Comparison of ENCODE assay signal across 13 mouse cellular contexts in the genomic region with DNA sequence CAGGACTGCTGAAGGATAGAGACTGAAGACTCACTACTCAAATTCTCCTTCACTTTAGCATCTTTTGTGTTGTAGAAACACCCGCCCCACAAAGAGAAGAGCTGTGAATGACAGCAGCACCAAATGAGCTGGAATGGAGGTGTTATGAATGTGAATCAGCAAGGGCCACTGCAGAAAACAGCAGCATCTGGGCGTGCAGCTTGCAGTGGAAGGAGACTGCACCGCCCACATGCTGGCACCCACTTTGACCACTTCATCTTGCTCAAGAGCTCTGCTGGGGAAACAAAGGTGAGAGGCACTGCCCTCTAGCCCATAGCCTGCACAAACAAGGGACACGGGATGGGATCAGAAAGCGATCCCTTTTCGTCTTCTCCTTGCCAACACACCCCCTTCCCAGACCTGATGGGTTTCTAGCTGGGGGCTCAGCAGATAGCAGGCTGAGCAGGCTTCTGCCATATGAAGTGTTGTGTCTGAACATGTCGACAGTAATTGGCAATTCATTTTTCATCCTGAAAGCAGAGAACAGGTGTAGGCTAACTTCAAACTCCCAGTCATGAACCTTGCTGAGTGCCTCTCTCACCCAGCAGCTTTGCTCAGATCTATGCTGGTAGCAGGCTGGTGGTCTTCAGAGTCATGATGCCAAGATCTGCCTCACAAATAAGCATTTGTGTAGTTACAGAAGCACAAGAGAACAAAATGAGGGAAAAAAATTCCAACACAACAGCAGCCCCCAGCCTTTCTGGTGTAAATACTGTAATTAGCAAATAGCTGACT.
DNase-seq lines count a peak whose midpoint lies in the region; ATAC-seq lines count a peak whose summit lies in the region.
"Had no signal": no experiment of that assay in that cellular context is flagged by ENCODE, and none has a peak within 500 bp of the region (broad histone marks: within the 10 kb centered on the region; RNA-seq: fewer than 3 reads in every experiment).

No protein-coding gene starts in this region.

- peak; percentile 45 to 60 for DNase-seq in left cerebral cortex, adult 18-20 months (ENCODE audit: low spot score in 2 of 2)
- DNase-seq in left cerebral cortex, postnatal 4 days, result no peak
- DNase-seq in forelimb bud, embryonic 11.5 days (ENCODE audit: low read depth, low spot score), result peak; percentile 23
- DNase-seq in lung, postnatal 10 days, result peak; percentile 54
- peak; percentile 31 to 32 for DNase-seq in right cerebral cortex, postnatal 36 days (ENCODE audit: low spot score in 2 of 2)
- DNase-seq in liver, embryonic 11.5 days (ENCODE audit: low spot score), result no peak
- DNase-seq: heart, adult 18-20 months; kidney, adult 18-20 months had no signal

- H3K9ac ChIP-seq in intestine, embryonic 16.5 days (ENCODE audit: low read depth, low read length), result no peak overlapping the region
- H3K9ac ChIP-seq in liver, embryonic 11.5 days (ENCODE audit: low read depth, low read length), result no peak overlapping the region
- no peak overlapping the region for H3K9ac ChIP-seq in intestine, embryonic 15.5 days
- H3K9ac ChIP-seq: embryonic facial prominence, embryonic 13.5 days; limb, embryonic 15.5 days had no signal

- WGBS in intestine, embryonic 16.5 days, result 80% methylated on average over 7 of the region's 7 CpGs
- 85% methylated on average over 7 of the region's 7 CpGs for WGBS in liver, embryonic 11.5 days
- 73% methylated on average over 7 of the region's 7 CpGs for WGBS in intestine, embryonic 15.5 days

- no peak for ATAC-seq in intestine, embryonic 16.5 days
- no peak for ATAC-seq in liver, embryonic 11.5 days (replicated peaks; ENCODE audit: low FRiP score)
- no peak for ATAC-seq in intestine, embryonic 15.5 days

- intact Hi-C loops in left cerebral cortex, postnatal 4 days (cut with DNase I), result no loop called here

- no peaks in the 10 kb centered on the region for H3K36me3 ChIP-seq in intestine, embryonic 16.5 days (ENCODE audit: control insufficient read depth, insufficient read depth, low read length)
- no peaks in the 10 kb centered on the region; the same call in 1 of the 2 replicates for H3K36me3 ChIP-seq in liver, embryonic 11.5 days (ENCODE audit: control insufficient read depth, insufficient read depth, low read length)
- no peaks in the 10 kb centered on the region; the same call in 1 of the 2 replicates for H3K36me3 ChIP-seq in intestine, embryonic 15.5 days
- H3K36me3 ChIP-seq: limb, embryonic 15.5 days had no signal

- no peaks in the 10 kb centered on the region for H3K4me1 ChIP-seq in intestine, embryonic 16.5 days (ENCODE audit: control insufficient read depth, insufficient read depth, low read length)
- no peaks in the 10 kb centered on the region for H3K4me1 ChIP-seq in liver, embryonic 11.5 days (replicated peaks; ENCODE audit: control insufficient read depth, insufficient read depth, low read length)
- H3K4me1 ChIP-seq in intestine, embryonic 15.5 days (replicated peaks), result no peaks in the 10 kb centered on the region
- H3K4me1 ChIP-seq: embryonic facial prominence, embryonic 13.5 days; limb, embryonic 15.5 days had no signal

- no peaks in the 10 kb centered on the region for H3K9me3 ChIP-seq in intestine, embryonic 16.5 days (ENCODE audit: control insufficient read depth, low read length)
- no peaks in the 10 kb centered on the region for H3K9me3 ChIP-seq in liver, embryonic 11.5 days (ENCODE audit: control insufficient read depth, low read length)
- H3K9me3 ChIP-seq in intestine, embryonic 15.5 days, result no peaks in the 10 kb centered on the region
- H3K9me3 ChIP-seq: embryonic facial prominence, embryonic 13.5 days; limb, embryonic 15.5 days had no signal

- H3K4me3 ChIP-seq in intestine, embryonic 16.5 days (ENCODE audit: low read length), result no peak overlapping the region
- no peak overlapping the region for H3K4me3 ChIP-seq in liver, embryonic 11.5 days (ENCODE audit: low read depth, low read length)
- no peak overlapping the region for H3K4me3 ChIP-seq in intestine, embryonic 15.5 days (replicated peaks)
- H3K4me3 ChIP-seq: embryonic facial prominence, embryonic 13.5 days; limb, embryonic 15.5 days; myocyte had no signal

- H3K4me2 ChIP-seq in intestine, embryonic 16.5 days (ENCODE audit: low read depth, low read length), result no peak overlapping the region
- no peak overlapping the region for H3K4me2 ChIP-seq in liver, embryonic 11.5 days
- no peak overlapping the region for H3K4me2 ChIP-seq in intestine, embryonic 15.5 days (replicated peaks)
- H3K4me2 ChIP-seq: embryonic facial prominence, embryonic 13.5 days; limb, embryonic 15.5 days had no signal

- no peaks in the 10 kb centered on the region for H3K27me3 ChIP-seq in intestine, embryonic 16.5 days (replicated peaks; ENCODE audit: control insufficient read depth, insufficient read depth, low read length)
- no peaks in the 10 kb centered on the region for H3K27me3 ChIP-seq in liver, embryonic 11.5 days (replicated peaks; ENCODE audit: control insufficient read depth, insufficient read depth, low read length)
- H3K27me3 ChIP-seq in intestine, embryonic 15.5 days (replicated peaks), result no peaks in the 10 kb centered on the region
- H3K27me3 ChIP-seq: embryonic facial prominence, embryonic 13.5 days; limb, embryonic 15.5 days had no signal

- no peak overlapping the region for H3K27ac ChIP-seq in intestine, embryonic 16.5 days (ENCODE audit: low read length)
- no peak overlapping the region for H3K27ac ChIP-seq in liver, embryonic 11.5 days (ENCODE audit: low read depth, low read length)
- no peak overlapping the region for H3K27ac ChIP-seq in intestine, embryonic 15.5 days
- H3K27ac ChIP-seq: embryonic facial prominence, embryonic 13.5 days; limb, embryonic 15.5 days had no signal

Comparison
In these comparisons a context has a peak if more than half of its experiments do, and no peak if none do; other contexts are left out.
1. DNase-seq: peak in left cerebral cortex, adult 18-20 months (2 of 2), forelimb bud, embryonic 11.5 days (single experiment), lung, postnatal 10 days (single experiment) and right cerebral cortex, postnatal 36 days (2 of 2); none in left cerebral cortex, postnatal 4 days (single experiment) and liver, embryonic 11.5 days (single experiment).